Mouse (Mus musculus): ENCODE measurements around the gene Fgf7.

Fgf7 gene

DNA sequence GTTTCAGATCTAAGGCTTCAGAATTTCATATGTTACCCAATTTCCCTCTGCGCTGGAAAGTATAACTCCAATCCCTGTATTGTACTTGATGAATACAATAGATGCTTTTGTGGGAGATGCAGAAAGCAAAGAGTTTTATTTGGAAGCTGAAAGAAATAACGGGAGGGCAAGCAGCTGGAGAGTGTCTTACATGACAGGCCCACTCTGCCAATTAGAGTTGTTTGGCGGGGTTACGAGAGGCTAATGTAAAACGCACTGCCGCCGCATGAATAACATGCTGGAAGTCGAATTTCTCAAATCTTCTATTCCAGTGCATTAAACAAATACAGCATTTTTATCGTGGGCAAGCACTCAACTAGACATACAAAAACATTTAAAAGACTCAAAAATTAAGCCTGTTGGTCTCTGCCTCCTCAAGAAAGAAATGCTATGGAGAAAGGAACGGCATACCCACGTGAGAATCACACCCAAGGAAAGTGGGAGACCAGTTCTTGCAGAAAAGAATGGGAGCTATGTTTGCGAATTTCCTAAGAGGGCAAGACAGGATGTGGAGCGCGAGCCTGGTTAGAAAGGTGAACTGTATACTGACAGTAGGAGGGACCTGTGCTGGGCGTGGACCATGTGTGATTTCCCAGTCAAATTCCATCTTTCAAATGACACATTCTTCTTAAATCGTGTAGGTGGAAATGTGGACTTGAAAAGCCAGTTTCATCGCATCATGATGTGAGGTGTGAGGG is 26.7 kb downstream of the Fgf7 start:
- no peak for DNase-seq (ENCODE audit: low spot score in 2 of 2)

GRCm38 (mm10) chr2:126062876-126063275 is 28.4 kb downstream of the Fgf7 start:
- no peak for DNase-seq (ENCODE audit: low spot score in 2 of 2)

DNA sequence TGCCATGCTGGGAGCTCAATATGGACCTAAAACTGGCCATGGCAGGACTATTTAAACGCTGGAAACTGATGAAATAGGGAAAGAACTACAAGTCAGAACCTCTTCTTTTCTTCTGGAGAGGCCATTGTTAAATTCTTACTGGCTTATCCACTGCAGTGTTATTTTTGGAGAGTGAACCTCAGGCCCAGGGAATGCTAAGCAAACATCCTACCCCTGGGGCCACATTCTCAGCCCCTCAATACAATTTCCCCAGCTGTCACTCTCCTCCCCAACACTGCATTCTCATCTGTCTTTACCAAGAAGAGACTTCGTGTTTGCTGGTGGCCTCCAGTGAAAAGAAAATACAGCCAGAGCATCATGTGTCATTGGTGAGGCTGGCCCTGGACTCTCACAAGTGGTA is 30.4 kb downstream of the Fgf7 start:
- DNase-seq (ENCODE audit: low spot score in 2 of 2): no peak

DNA sequence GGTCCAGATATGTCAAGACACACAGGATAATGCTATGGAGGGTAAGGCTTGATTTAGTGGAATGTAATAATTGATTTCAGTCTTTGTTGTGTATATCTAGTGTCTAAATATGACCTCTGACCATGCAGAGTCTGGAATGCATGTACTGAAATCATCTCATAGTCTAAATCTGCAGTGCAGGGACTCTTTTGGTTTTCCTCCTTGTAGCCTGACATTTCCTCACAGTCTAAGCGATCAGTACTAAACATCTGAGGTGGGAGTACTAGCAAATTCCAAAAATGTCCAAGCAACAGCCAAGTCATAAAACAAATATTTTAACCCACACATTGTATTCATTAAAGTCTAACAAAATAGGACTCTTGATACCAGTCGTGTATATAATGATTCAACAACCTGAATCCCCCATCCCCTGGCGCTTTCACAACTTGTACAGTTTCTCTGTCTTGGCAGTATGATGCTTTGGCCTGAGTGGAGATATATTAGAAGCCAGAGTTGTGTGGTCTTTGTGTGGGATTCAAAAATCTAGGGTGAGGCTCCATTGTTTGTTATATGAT is 30.9 kb downstream of the Fgf7 start:
- DNase-seq (ENCODE audit: low spot score in 2 of 2): no peak

- no peak for DNase-seq (ENCODE audit: low spot score in 2 of 2)
Measured at GRCm38 (mm10) chr2:126069740-126070139, 35.3 kb downstream of the Fgf7 start.

GRCm38 (mm10) chr2:126073744-126074143 is 39.3 kb downstream of the Fgf7 start:
- DNase-seq (ENCODE audit: low spot score in 2 of 2): no peak

DNA sequence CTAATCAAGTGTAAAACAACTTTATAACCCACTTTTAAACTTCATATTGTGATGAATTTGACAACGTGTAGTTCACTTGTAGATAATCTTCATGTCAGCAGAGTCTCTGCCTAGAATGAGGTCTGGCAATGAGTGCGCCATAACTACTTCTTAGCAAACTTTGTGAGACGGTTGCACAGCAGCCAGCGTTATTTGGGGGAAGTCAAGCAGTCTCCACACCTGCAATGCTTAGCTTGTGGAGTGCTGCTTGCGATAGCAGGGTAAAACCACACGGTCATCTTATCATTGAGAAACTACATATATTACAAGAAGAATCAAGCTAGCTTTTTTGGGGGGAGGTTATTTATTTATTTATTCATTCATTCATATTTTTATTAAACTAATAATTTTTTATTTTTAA is 42.0 kb downstream of the Fgf7 start:
- no peak for DNase-seq (ENCODE audit: low spot score in 2 of 2)

- no peak for DNase-seq (ENCODE audit: low spot score in 2 of 2)
Measured at GRCm38 (mm10) chr2:126079086-126079485, 44.6 kb downstream of the Fgf7 start.

DNA sequence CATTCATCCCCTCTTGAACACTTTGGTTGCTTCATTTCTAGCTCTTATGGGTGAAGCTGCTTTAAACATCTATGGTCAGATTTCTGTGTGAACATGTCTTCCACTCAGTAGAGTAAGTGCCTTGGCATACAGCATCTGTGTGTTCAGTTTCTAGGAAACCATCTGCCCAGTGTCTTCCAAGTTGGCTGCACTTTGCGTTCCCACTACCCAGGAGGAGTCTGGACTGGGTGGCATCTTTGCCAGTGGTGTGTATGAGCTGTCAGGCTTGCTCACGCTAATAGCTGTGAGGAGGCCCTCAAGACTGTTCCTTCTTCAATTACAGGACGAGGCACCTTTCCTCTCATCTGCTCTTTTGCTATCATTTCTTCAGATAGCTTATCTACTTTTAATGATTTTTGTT is 49.9 kb downstream of the Fgf7 start:
- no peak for DNase-seq (ENCODE audit: low spot score in 2 of 2)

- no peak for DNase-seq (ENCODE audit: low spot score in 2 of 2)
Measured at GRCm38 (mm10) chr2:126086187-126086586, 51.7 kb downstream of the Fgf7 start.

- DNase-seq (ENCODE audit: low spot score in 2 of 2): no peak
Measured at GRCm38 (mm10) chr2:126090432-126090831, 56.0 kb downstream of the Fgf7 start.

GRCm38 (mm10) chr2:126094616-126095015 is 60.2 kb downstream of the Fgf7 start:
- DNase-seq (ENCODE audit: low spot score in 2 of 2): no peak
